Mouse (Mus musculus): ENCODE results near the gene Gm11042. TPM values are rescaled to one million over a fixed set of nuclear protein-coding genes. Genes with fewer than 3 reads are reported as not detected.

The Gm11042 gene
- total and polyA plus RNA-seq, 2 experiments from 2014 or later: not detected

DNA sequence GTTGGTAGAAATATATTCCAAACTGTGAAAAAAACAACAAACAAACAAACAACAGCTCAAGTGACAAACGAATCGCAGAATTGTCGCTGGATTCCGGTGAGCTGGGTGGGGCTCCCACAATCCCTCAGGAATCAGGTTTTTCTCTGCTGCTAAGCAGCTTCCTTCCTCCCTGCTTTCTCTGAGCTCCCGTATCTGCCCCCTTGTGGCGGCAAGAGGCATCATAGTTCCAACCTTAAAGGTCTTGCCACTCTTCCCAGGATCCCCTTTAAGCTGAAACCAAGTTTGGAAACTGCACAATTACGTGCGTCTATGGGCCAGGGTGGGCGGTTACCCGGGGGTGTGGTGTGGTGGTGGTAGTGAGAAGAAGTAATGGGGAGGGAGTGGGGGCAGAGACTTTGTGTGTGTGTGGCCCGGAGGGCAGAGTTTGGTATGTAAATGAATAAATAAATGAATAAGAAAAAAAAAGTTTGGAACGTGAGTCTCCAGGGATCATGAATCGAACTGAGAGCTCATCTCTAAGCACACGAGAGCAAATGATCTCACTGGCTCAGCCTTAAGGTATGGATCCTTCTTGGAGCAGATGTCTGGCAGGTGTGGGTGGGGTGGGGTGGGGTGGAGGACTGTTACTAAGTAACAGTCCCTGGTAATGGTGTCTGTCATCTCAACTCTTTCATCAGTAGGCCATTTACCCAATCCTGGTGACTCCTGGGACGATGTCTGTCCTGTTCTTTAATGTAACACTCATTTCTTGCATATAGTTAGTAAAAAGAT lies 980 bp upstream of the Gm11042 start:
- Histone ChIP-seq H3K4me2 (ENCODE audit: low read depth) (peak overlapping the region; percentile 46), H3K9me3 (ENCODE audit: low read length) (no peaks in the 10 kb centered on the region), H3K4me3 (ENCODE audit: low read depth, low read length) (peak overlapping the region; percentile 32), H3K27ac (ENCODE audit: low read depth, low read length) (peak overlapping the region; percentile 83), H3K4me1 (ENCODE audit: insufficient read depth) (no peaks in the 10 kb centered on the region), H3K27me3 (ENCODE audit: insufficient read depth, low read length) (no peaks in the 10 kb centered on the region), H3K9ac (peak overlapping the region; percentile 51), H3K36me3 (ENCODE audit: insufficient read depth) (no peaks in the 10 kb centered on the region)
- ATAC-seq: peak; percentile 95
- TF ChIP-seq CTCF (IDR thresholded peaks at IDR 0.05; ENCODE audit: low read depth): peak; percentile 90
- peak; percentile 93 for DNase-seq
- 14% methylated on average over 15 of the region's 15 CpGs for WGBS

DNA sequence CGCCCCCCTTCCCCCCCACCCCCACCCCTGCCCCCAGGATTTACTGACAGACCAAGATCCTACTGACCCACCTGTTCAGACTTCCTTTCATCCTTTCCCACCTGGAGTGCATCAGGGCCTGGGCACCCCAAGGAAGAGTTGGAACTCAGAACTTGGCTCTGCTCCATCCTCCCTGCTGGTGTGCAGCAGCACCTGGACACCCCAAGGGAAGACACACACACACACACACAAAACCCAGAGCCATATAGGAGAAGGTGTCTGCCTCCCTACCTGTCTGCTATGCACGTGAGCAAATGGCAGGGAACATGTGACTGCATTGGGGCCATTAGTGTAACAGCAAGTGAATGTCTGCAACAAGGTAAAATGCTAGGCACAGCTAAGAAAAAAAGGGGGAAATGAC lies 973 bp downstream of the Gm11042 start:
- Histone ChIP-seq H3K27me3 (ENCODE audit: insufficient read depth, low read length) (no peaks in the 10 kb centered on the region), H3K36me3 (ENCODE audit: insufficient read depth) (no peaks in the 10 kb centered on the region), H3K9ac (no peak overlapping the region), H3K27ac (ENCODE audit: low read depth, low read length) (no peak overlapping the region), H3K4me1 (ENCODE audit: insufficient read depth) (no peaks in the 10 kb centered on the region), H3K4me2 (ENCODE audit: low read depth) (no peak overlapping the region), H3K4me3 (ENCODE audit: low read depth, low read length) (no peak overlapping the region), H3K9me3 (ENCODE audit: low read length) (no peaks in the 10 kb centered on the region)
- ATAC-seq (no peak), DNase-seq (no peak)
- no peak for TF ChIP-seq CTCF (IDR thresholded peaks at IDR 0.05; ENCODE audit: low read depth)
- WGBS: 48% methylated on average over 1 of the region's 2 CpGs

DNA sequence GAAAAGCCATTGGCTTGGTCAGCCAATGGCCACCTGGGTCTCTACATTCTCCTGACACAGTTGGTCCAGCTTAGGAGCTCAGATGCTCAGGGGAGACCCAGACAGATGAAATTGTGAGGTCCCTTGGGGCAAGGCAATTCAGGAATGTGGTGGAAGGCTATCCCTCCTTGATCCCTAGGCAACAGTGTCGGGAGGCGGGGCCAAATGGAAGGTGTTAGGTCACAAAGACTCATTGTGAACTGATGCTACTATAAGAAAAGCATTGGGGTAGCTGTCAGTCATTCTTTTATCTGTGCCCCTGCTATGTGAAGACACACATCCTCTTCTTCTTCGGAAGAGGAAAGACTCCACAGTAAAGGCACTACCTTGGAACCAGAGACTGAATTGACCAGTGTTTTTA lies 3.6 kb downstream of the Gm11042 start:
- WGBS: 84% methylated on average over 3 of the region's 3 CpGs
- H3K9me3 ChIP-seq (ENCODE audit: low read length): no peaks in the 10 kb centered on the region

DNA sequence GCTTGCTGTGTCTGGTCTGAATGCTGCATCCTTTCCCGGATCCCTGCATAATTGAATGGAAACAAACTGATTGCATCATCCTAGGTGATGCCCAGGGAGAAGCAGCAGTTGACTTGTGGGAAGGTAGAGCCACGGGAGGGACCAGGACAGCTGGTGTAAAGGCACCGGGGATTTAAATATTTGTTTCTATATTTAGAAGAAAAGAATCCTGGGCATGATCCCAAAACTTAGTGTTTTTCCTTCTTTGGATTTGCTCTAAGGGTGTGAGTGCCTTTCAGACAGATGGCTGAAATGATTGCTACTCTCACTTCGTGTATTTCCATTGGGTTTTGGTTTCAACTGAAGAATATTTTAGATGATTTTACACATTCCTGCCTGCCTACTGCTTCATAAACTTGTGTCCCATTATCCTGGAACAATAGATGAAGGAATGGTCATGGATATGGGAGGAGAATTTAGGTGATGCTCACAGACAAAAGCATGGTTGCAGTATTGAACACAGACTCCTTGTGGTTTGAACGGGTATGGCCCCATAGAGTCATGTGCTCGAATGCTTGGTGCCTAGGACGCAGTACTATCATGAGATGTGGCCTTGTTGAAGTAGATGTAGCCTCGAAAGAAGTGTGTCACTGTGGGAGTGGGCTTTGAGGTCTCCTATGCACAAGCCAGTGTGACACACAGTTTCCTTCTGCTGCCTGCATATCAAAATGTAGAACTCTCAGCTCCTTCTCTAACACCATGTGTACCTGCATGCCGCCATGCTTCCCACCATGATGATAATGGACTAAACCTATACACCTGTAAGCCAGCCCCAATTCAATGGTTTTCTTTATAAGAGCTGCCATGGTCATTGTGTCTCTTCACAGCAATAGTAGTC lies 12.5 kb downstream of the Gm11042 start:
- no peaks in the 10 kb centered on the region for H3K27me3 ChIP-seq (ENCODE audit: insufficient read depth, low read length)
- no peaks in the 10 kb centered on the region for H3K36me3 ChIP-seq (ENCODE audit: insufficient read depth)
- DNase-seq (peak; percentile 76), ATAC-seq (peak; percentile 84)
- peak overlapping the region; percentile 37 for H3K27ac ChIP-seq (ENCODE audit: low read depth, low read length)
- peak; percentile 25; the same call in 1 of the 2 replicates for TF ChIP-seq CTCF (IDR thresholded peaks at IDR 0.05; ENCODE audit: low read depth)
- H3K4me3 ChIP-seq (ENCODE audit: low read depth, low read length): no peak overlapping the region
- no peaks in the 10 kb centered on the region for H3K9me3 ChIP-seq (ENCODE audit: low read length)
- peaks cover 6% of the 10 kb centered on the region; the same call in 1 of the 2 replicates for H3K4me1 ChIP-seq (ENCODE audit: insufficient read depth)
- WGBS: 57% methylated on average over 9 of the region's 9 CpGs
- H3K9ac ChIP-seq: no peak overlapping the region; the same call in 1 of the 2 replicates
- H3K4me2 ChIP-seq (ENCODE audit: low read depth): no peak overlapping the region

More for the DNA sequence above, 3.6 kb downstream of the Gm11042 start:
- H3K27ac ChIP-seq (ENCODE audit: low read depth, low read length): no peak overlapping the region
- no peaks in the 10 kb centered on the region for H3K4me1 ChIP-seq (ENCODE audit: insufficient read depth)
- no peak overlapping the region for H3K4me3 ChIP-seq (ENCODE audit: low read depth, low read length)
- no peaks in the 10 kb centered on the region for H3K27me3 ChIP-seq (ENCODE audit: insufficient read depth, low read length)
- no peak overlapping the region for H3K9ac ChIP-seq
- H3K36me3 ChIP-seq (ENCODE audit: insufficient read depth): no peaks in the 10 kb centered on the region
- H3K4me2 ChIP-seq (ENCODE audit: low read depth): no peak overlapping the region
- TF ChIP-seq CTCF (IDR thresholded peaks at IDR 0.05; ENCODE audit: low read depth): no peak
- no peak for DNase-seq
- ATAC-seq: no peak

DNA sequence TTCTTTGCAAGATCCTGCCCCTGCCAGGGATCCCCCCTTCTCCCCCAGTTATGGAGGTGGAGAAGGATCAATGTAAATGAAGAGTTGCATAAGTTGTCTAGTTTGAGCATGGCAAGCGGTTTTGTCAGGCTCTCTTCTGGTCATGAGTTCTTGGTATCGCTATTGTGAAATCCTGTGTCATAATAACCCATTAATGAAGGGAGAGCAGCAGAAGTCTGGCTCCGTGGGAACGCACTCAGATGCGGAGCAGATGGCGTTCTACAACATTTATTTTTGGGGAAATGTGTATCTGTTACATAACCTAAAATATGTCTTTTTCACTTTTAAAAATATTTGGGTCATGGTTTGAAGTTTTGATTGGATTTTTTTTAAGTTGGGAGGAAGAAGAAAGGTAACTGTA lies 14.6 kb downstream of the Gm11042 start:
- DNase-seq (no peak), ATAC-seq (no peak)
- H3K4me1 ChIP-seq (ENCODE audit: insufficient read depth): peaks cover 6% of the 10 kb centered on the region; the same call in 1 of the 2 replicates
- H3K9me3 ChIP-seq (ENCODE audit: low read length): no peaks in the 10 kb centered on the region
- TF ChIP-seq CTCF (IDR thresholded peaks at IDR 0.05; ENCODE audit: low read depth): no peak
- H3K4me3 ChIP-seq (ENCODE audit: low read depth, low read length): no peak overlapping the region
- no peak overlapping the region for H3K27ac ChIP-seq (ENCODE audit: low read depth, low read length)
- H3K9ac ChIP-seq: no peak overlapping the region
- whole genome bisulfite sequencing: 59% methylated on average over 6 of the region's 6 CpGs
- H3K36me3 ChIP-seq (ENCODE audit: insufficient read depth): no peaks in the 10 kb centered on the region
- H3K27me3 ChIP-seq (ENCODE audit: insufficient read depth, low read length): no peaks in the 10 kb centered on the region
- H3K4me2 ChIP-seq (ENCODE audit: low read depth): no peak overlapping the region

- H3K4me1 ChIP-seq (ENCODE audit: insufficient read depth): no peaks in the 10 kb centered on the region; the same call in 1 of the 2 replicates
- no peak overlapping the region for H3K4me2 ChIP-seq (ENCODE audit: low read depth)
- H3K27ac ChIP-seq (ENCODE audit: low read depth, low read length): no peak overlapping the region
- no peaks in the 10 kb centered on the region for H3K9me3 ChIP-seq (ENCODE audit: low read length)
- TF ChIP-seq CTCF (IDR thresholded peaks at IDR 0.05; ENCODE audit: low read depth): no peak
- ATAC-seq (no peak), DNase-seq (no peak)
- H3K36me3 ChIP-seq (ENCODE audit: insufficient read depth): peaks cover 6% of the 10 kb centered on the region
- no peaks in the 10 kb centered on the region for H3K27me3 ChIP-seq (ENCODE audit: insufficient read depth, low read length)
- WGBS: 49% methylated on average over 5 of the region's 5 CpGs
- H3K9ac ChIP-seq: no peak overlapping the region
- no peak overlapping the region for H3K4me3 ChIP-seq (ENCODE audit: low read depth, low read length)
Measured at GRCm38 (mm10) chr12:74296374-74296773, 19.8 kb downstream of the Gm11042 start.

Measured in forebrain, postnatal 0 days (tissue).